Mouse (Mus musculus) cerebellum, adult 8-10 months (tissue): ENCODE results near the gene Kcnk12.

Source experiments
- DNase-seq: peaks from one replicate; pipeline ENCODE4 v3.0.0; 2022

Gene Kcnk12

GRCm38 (mm10) chr17:87784911-87785310 is 12.9 kb downstream of the Kcnk12 start:
- peak; percentile 31 for DNase-seq

- DNase-seq, result peak; percentile 45
Measured at GRCm38 (mm10) chr17:87784141-87784831, 13.5 kb downstream of the Kcnk12 start.

DNA sequence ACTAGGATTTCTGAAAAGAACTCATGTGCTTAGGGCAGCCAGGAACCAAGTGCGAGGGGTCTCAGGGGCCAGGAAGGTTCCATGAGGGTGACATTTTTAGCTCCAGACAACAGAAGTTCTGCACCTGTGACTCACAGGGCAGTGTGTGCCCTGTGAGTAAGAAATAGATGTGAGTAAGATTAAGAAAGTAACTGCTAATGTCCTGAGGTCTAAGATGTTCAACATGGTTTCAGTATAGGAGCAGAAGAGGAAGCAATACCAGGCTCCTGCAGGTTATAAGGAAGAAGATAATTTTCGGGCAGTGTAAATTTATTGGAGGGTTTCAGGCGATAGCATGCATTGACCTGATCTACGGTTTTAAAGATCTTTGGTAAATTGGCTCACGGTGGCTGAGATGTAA is 16.6 kb downstream of the Kcnk12 start:
- DNase-seq, result no peak

GRCm38 (mm10) chr17:87780164-87780563 is 17.6 kb downstream of the Kcnk12 start:
- no peak for DNase-seq

DNA sequence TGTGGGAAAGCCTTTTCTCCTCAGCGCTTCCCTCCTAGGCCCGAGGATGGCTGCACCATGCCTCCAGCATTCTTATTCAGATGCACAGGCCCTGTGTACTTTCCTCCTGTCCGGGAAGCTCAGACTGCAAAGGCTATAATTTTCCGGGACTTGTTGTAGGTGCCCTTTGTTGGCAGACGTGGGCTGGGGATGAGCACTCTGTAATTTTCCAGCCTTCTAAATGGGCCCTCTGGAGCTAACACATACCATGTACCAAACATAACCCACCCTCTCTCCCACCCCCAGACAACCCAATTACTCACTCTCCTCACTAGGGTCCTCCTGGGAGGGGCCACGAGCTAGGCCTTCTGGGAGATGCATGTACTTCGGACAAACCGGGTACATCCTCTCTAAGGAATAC is 22.8 kb downstream of the Kcnk12 start:
- no peak for DNase-seq

GRCm38 (mm10) chr17:87773175-87773574 is 24.6 kb downstream of the Kcnk12 start:
- DNase-seq, result no peak

- peak; percentile 88 for DNase-seq
Measured at GRCm38 (mm10) chr17:87770766-87771165, 27.0 kb downstream of the Kcnk12 start.

DNA sequence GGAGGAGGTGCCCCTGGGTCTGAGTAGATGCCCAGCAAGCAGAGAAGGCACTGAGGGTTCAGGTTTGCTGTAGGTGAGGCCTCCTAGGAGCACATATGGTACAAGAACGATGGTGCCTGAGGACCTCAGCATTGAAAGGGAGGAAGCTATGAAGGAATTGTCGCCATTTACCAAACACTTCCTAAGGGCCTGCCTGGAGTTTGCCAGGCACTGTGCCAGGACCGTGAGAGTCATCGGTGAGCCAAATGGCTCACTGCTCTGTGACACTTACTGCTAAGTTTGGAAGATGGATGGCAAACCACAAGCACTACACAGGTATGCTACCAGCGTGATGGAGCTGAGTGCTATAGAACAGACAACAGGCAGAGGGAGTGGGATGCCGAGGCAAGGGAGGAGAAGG is 30.9 kb downstream of the Kcnk12 start:
- no peak for DNase-seq

DNA sequence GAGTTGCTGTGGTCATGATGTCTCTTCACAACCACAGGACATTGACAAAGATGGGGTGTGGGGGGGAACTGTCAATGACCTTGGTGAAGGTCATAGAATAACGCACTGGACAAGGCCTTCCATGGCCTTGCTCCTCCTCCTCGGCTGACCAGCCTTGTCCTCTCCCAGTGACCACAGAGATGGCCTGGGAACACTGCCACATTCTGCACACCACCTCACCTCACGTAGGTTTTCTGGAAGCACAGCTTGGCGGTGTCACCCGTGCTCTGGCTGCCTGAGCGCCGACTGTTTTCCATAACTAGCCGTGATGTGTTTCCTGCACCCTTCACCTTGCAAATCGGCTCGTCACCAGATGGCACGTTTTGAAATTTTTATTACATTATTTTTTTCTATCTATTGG is 32.8 kb downstream of the Kcnk12 start:
- DNase-seq, result no peak

- DNase-seq, result no peak
Measured at GRCm38 (mm10) chr17:87763146-87763545, 34.6 kb downstream of the Kcnk12 start.

DNA sequence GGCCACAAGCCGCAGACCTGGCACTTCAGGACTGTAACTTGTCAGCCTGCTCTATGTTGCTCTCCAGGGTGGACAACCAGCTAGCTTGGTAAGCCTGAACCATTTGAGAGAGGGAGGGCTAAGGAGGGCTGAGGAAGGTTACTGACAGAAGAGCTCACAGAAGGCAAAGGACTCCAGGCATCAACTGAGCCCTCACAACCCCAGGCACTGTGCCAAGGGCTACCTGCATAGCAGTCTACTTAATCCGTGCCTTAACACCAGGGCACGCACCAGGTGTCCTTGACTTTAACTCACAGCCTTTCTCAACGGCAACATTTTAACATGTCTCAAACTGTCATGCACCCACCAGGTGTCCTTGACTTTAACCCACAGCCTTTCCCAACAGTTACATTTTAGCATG is 37.5 kb downstream of the Kcnk12 start:
- DNase-seq, result no peak

DNA sequence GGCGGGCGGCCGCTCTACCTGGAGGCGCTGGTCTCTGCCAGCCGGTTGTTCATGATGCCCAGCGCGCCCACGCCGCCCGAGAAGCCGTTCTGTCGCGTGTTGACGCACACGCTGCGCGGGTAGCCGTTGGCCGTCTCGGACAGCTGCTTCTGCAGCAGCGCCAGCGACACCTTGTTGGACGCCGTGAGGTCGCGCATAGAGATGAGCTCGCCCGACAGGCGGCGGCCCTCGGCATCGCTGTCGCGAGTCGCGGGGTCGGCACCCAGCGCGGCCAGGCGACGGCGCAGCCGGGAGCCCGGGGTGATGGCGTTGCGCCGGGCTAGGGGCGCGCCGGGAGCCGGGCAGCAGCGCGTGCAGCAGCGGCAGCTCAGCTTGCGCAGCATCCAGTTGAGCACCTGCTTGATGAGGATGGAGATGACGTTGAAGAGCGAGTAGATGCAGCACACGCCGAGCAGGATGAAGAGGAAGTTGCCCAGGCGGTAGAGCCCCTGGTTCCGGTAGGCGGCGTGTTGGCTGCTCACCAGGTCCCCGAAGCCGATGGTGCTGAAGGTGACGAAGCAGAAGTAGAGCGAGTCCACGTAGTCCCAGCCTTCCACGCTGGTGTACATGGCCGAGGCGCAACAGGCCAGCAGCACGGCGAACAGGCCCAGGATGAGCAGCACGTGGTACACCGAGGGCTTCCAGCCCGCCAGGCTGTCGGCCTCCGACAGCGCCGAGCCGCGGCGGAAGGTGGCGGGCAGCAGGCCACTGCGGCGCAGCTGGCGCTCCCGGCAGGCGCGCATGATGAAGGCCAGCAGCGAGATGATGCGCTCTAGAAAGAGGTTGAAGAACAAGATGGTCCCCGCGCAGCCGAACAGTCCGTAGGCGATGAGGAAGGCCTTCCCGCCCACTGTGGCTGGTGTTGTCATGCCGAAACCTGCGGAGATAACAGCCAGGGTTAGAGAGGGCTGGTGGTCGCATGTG is 51.6 kb downstream of the Kcnk12 start:
- DNase-seq, result peak; percentile 61

- DNase-seq, result peak; percentile 62
Measured at GRCm38 (mm10) chr17:87744985-87745925, 52.5 kb downstream of the Kcnk12 start.

GRCm38 (mm10) chr17:87739835-87740234 is 58.0 kb downstream of the Kcnk12 start:
- DNase-seq, result no peak

- no peak for DNase-seq
Measured at GRCm38 (mm10) chr17:87737144-87737543, 60.6 kb downstream of the Kcnk12 start.

GRCm38 (mm10) chr17:87734471-87734870 is 63.3 kb downstream of the Kcnk12 start:
- DNase-seq, result no peak

DNA sequence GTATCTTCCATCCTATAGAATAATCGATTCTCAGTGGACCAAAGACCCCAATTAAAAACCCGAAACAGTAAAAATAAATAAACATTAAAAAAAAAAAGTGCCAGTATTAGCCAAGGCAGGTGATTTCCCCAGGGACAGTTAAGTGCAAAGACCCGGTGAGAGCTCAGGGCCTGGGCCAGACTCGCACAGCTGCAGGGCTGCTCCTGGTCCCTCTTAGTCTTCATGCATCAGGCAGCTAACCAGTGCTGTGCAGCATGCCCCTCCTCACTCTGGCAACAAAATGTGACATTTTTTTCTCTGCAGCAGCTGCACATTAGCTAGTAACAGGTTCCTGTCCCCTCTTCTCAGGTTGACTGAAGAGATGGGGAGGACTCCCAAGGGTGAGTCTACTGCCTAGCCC is 65.8 kb downstream of the Kcnk12 start:
- no peak for DNase-seq

GRCm38 (mm10) chr17:87726489-87727356 is 71.1 kb downstream of the Kcnk12 start:
- no peak for DNase-seq

DNA sequence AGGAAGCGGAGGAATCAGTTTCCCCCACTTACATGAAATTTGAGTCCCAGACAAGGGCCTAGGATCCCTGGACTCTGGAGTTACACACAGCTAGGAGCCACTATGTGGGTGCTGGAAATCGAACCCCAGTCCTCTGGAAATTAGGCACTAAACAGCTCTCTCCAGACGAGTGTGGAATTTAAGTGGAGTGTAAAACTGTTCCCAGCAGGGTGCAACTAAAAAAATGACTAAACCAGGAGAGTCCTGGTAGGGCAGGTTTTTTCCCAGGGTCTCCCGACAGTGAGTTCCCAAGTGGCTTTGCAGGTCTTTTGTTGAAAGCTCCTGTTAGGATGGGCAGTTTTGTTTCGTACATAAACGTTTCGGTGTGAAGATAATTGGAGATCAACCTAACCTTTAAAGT is 73.1 kb downstream of the Kcnk12 start:
- DNase-seq, result no peak

DNA sequence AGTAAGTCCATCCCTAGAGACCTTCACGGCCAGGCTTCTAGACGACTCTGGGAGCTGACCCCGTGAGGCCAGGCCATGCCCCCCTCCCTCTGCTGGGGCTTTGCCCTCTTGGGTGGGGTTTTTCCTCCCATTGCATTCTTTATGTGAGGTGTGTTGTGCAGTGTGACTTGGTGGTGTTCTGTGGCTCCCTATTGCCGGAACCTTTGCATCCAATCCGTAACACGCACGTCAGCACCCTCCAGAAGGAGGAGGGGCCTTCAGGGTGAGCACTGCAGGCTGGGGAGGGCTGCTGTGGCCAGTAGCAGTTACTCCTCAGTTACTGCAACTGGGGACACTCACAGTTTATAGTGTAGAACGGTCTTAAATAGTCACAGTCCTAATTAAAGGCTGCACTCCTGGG is 97.7 kb downstream of the Kcnk12 start:
- DNase-seq, result no peak

GRCm38 (mm10) chr17:87698996-87699765 is 98.6 kb downstream of the Kcnk12 start:
- no peak for DNase-seq
